In genomic region chr7:16618661-16619211, GRCm38 (mm10) we compare ENCODE assay signal across 8 mouse cellular contexts. TPM values are rescaled to one million over a fixed set of nuclear protein-coding genes. Genes with fewer than 3 reads are reported as not detected.
DNase-seq lines count a peak whose midpoint lies in the region; ATAC-seq and TF ChIP-seq lines count a peak whose summit lies in the region.

No protein-coding gene starts in this region.

- H3K4me2 ChIP-seq in CH12.LX (ENCODE audit: insufficient read depth, low read depth, poor library complexity, severe bottlenecking) = peak overlapping the region; percentile 76
- H3K4me2 ChIP-seq in heart, postnatal 0 days (ENCODE audit: low read depth, low read length) = peak overlapping the region; percentile 45

- in situ Hi-C loops in CH12.LX (cut with MboI; ENCODE audit: low pct_ligation_motif_present, low pct_unique_long_range_greater_than_20kb, low sequenced_read_pairs) = loop anchor here (5.0 kb wide), 1 partner anchor 111 kb away; no protein-coding TSS in a partner anchor

- no peak for TF ChIP-seq EP300 in CH12.LX (IDR thresholded peaks at IDR 0.05; ENCODE audit: low read length)
- peak; percentile 80; the same call in 1 of the 2 replicates for TF ChIP-seq EP300 in heart, postnatal 0 days (IDR thresholded peaks at IDR 0.05; ENCODE audit: low read depth)

- no peaks in the 10 kb centered on the region for H3K36me3 ChIP-seq in CH12.LX (replicated peaks in 1 of 2; ENCODE audit: control insufficient read depth in 1 of 2, insufficient read depth in 1 of 2, low read length in 1 of 2)
- H3K36me3 ChIP-seq in forebrain, embryonic 10.5 days (replicated peaks) = no peaks in the 10 kb centered on the region
- no peaks in the 10 kb centered on the region for H3K36me3 ChIP-seq in heart, postnatal 0 days (replicated peaks; ENCODE audit: control insufficient read depth, insufficient read depth, low read length)

- TF ChIP-seq POLR2A in CH12.LX (IDR thresholded peaks at IDR 0.05; ENCODE audit: low read depth, low read length) = no peak

- ATAC-seq in heart, postnatal 0 days (ENCODE audit: insufficient read depth, low read depth) = no peak

- peak; percentile 86 for TF ChIP-seq RAD21 in CH12.LX (IDR thresholded peaks at IDR 0.05; ENCODE audit: low read depth, low read length)

- H3K27ac ChIP-seq in CH12.LX (ENCODE audit: insufficient read depth, low read depth) = no peak overlapping the region
- peak overlapping the region; percentile 25; the same call in 1 of the 2 replicates for H3K27ac ChIP-seq in forebrain, embryonic 10.5 days
- peak overlapping the region; percentile 81 for H3K27ac ChIP-seq in heart, postnatal 0 days (ENCODE audit: low read depth)

- H3K9me3 ChIP-seq in CH12.LX (replicated peaks; ENCODE audit: low read length) = peaks cover 6% of the 10 kb centered on the region
- no peaks in the 10 kb centered on the region for H3K9me3 ChIP-seq in forebrain, embryonic 10.5 days
- H3K9me3 ChIP-seq in heart, postnatal 0 days (replicated peaks; ENCODE audit: control insufficient read depth, low read length) = no peaks in the 10 kb centered on the region

- no peaks in the 10 kb centered on the region; the same call in 1 of the 2 replicates for H3K79me2 ChIP-seq in CH12.LX (replicated peaks; ENCODE audit: control insufficient read depth, extremely low read depth, insufficient read depth, poor library complexity, severe bottlenecking)

- H3K4me3 ChIP-seq in CH12.LX (replicated peaks in 1 of 3; ENCODE audit: low read depth in 2 of 3, low read length in 2 of 3, poor library complexity in 1 of 3) = peak overlapping the region in 2 of 3 experiments; percentile 17 to 45
- H3K4me3 ChIP-seq in forebrain, embryonic 10.5 days = peak overlapping the region; percentile 46
- peak overlapping the region; percentile 31 for H3K4me3 ChIP-seq in heart, postnatal 0 days (ENCODE audit: low read depth, low read length)

- H3K4me1 ChIP-seq in CH12.LX (ENCODE audit: control insufficient read depth in 1 of 2, insufficient read depth in 2 of 2) = peaks cover 3 to 10% of the 10 kb centered on the region in 2 experiments; a peak in 2 of 4 replicates
- peaks cover 35% of the 10 kb centered on the region for H3K4me1 ChIP-seq in forebrain, embryonic 10.5 days
- H3K4me1 ChIP-seq in heart, postnatal 0 days (ENCODE audit: control insufficient read depth, insufficient read depth) = peaks cover 5% of the 10 kb centered on the region; the same call in 1 of the 2 replicates

- peak overlapping the region; percentile 46 for H3K9ac ChIP-seq in CH12.LX (ENCODE audit: insufficient read depth, low read depth)
- 0 out of 2 replicates have a peak overlapping the region, but pooled peaks have one; percentile 4 for H3K9ac ChIP-seq in heart, postnatal 0 days (replicated peaks; ENCODE audit: low read depth, low read length)

- 2% methylated on average over 30 of the region's 30 CpGs for WGBS in forebrain, embryonic 10.5 days
- 3% methylated on average over 30 of the region's 30 CpGs for whole genome bisulfite sequencing in heart, postnatal 0 days

- dilution Hi-C loops in CH12.LX (cut with MboI; ENCODE audit: extremely low pct_ligation_motif_present, extremely low pct_unique_long_range_greater_than_20kb, low sequenced_read_pairs) = no loop called here

- DNase-seq in CH12.LX (ENCODE audit: extremely low read depth) = peak; percentile 41
- peak; percentile 33 to 40 for DNase-seq in adrenal gland, postnatal 4 days (ENCODE audit: low spot score in 2 of 2)
- peak; percentile 62 for DNase-seq in forebrain, embryonic 10.5 days (ENCODE audit: extremely low spot score, low spot score)
- DNase-seq in heart, postnatal 0 days (ENCODE audit: low spot score) = peak; percentile 68
- DNase-seq in kidney, postnatal 36 days = peak; percentile 85 to 89
- DNase-seq in lung, postnatal 10 days = peak; percentile 95
- DNase-seq in right cerebral cortex, adult 2 months (ENCODE audit: low spot score in 2 of 2) = peak; percentile 61 to 64
- DNase-seq in urinary bladder, postnatal 14 days (ENCODE audit: low spot score) = peak; percentile 75

- peak in 1 of 2 experiments; percentile 89; a peak in 2 of 4 replicates for TF ChIP-seq CTCF in CH12.LX (conservative IDR thresholded peaks at IDR 0.05 in 1 of 2, IDR thresholded peaks at IDR 0.05 in 1 of 2; ENCODE audit: low read depth in 2 of 2, low read length in 2 of 2)
- peak; percentile 76 for TF ChIP-seq CTCF in heart, postnatal 0 days (IDR thresholded peaks at IDR 0.05; ENCODE audit: low read depth)

- peaks cover 8% of the 10 kb centered on the region for H3K27me3 ChIP-seq in CH12.LX (replicated peaks)
- H3K27me3 ChIP-seq in forebrain, embryonic 10.5 days (ENCODE audit: poor library complexity, severe bottlenecking) = peaks cover 22% of the 10 kb centered on the region
- no peaks in the 10 kb centered on the region for H3K27me3 ChIP-seq in heart, postnatal 0 days (ENCODE audit: control insufficient read depth, insufficient read depth, low read length)

TF ChIP-seq in CH12.LX, 34 proteins besides CTCF, POLR2A, EP300 and RAD21:
- TF ChIP-seq USF2 (conservative IDR thresholded peaks at IDR 0.05; ENCODE audit: low read depth, low read length) (no peak), GABPA (IDR thresholded peaks at IDR 0.05; ENCODE audit: insufficient replicate concordance, low read depth, low read length) (no peak), MEF2A (IDR thresholded peaks at IDR 0.05; ENCODE audit: borderline replicate concordance, low read depth, low read length) (no peak), SIN3A (IDR thresholded peaks at IDR 0.05; ENCODE audit: low read length) (no peak), POLR2AphosphoS2 (IDR thresholded peaks at IDR 0.05; ENCODE audit: low read depth, low read length) (no peak), TCF12 (IDR thresholded peaks at IDR 0.05; ENCODE audit: low read depth, low read length) (no peak), MAFK (IDR thresholded peaks at IDR 0.05; ENCODE audit: insufficient replicate concordance, low read length) (no peak), KAT2A (IDR thresholded peaks at IDR 0.05; ENCODE audit: insufficient replicate concordance, low read length) (no peak), TBP (conservative IDR thresholded peaks at IDR 0.05; ENCODE audit: low read depth, low read length) (no peak), IRF4 (IDR thresholded peaks at IDR 0.05; ENCODE audit: low read depth, low read length) (0 out of 2 replicates have a peak, but pooled peaks have one; percentile 25), PAX5 (IDR thresholded peaks at IDR 0.05; ENCODE audit: low read length) (no peak), HCFC1 (IDR thresholded peaks at IDR 0.05; ENCODE audit: low read depth, low read length) (0 out of 2 replicates have a peak, but pooled peaks have one; percentile 13), JUND (conservative IDR thresholded peaks at IDR 0.05; ENCODE audit: low read depth, low read length) (no peak), SMC3 (IDR thresholded peaks at IDR 0.05; ENCODE audit: low read depth, low read length) (peak; percentile 70)

RNA-seq across cellular contexts. Expression of gene Arhgap35, which starts 3.9 kb away (rescaled TPM):
- total RNA-seq in CH12.LX (2012; rRNA removed) = 5.2 and 5.3 TPM in 2 replicates
- 2.7 and 3.0 TPM in 2 replicates for total RNA-seq in CH12.LX (2014; rRNA removed)
- 6.0 and 7.2 TPM in 2 replicates for polyA plus RNA-seq in CH12.LX (2012; ENCODE audit: insufficient read length, low read depth)
- total RNA-seq in adrenal gland, postnatal 4 days (2021) = 10 to 100 TPM; 72.2 to 76.0 TPM
- polyA plus RNA-seq in forebrain, embryonic 10.5 days (2016; fragmentation: Nextera tagmentation; extraction: Ambion mirVana) = 30.3 and 32.2 TPM in 2 replicates
- total RNA-seq in heart, postnatal 0 days (2014; rRNA removed; ENCODE audit: low replicate concordance) = 57.5 and 67.6 TPM in 2 replicates
- polyA plus RNA-seq in heart, postnatal 0 days (2015; fragmentation: Nextera tagmentation; extraction: Ambion mirVana) = 9.7 and 10.0 TPM in 2 replicates

RNA-seq across cellular contexts. Expression of gene Ceacam15, which starts 56.8 kb away (rescaled TPM):
- total RNA-seq in CH12.LX (2012; rRNA removed) (not detected in 2 replicates), CH12.LX (2014; rRNA removed) (not detected in 2 replicates)
- not detected in 2 replicates for polyA plus RNA-seq in CH12.LX (2012; ENCODE audit: insufficient read length, low read depth)
- not detected for total RNA-seq in adrenal gland, postnatal 4 days (2021)
- not detected in 2 replicates for polyA plus RNA-seq in forebrain, embryonic 10.5 days (2016; fragmentation: Nextera tagmentation; extraction: Ambion mirVana)
- total RNA-seq in heart, postnatal 0 days (2014; rRNA removed; ENCODE audit: low replicate concordance) = 0.19 and 1.6 TPM in 2 replicates
- 1.5 and 2.5 TPM in 2 replicates for polyA plus RNA-seq in heart, postnatal 0 days (2015; fragmentation: Nextera tagmentation; extraction: Ambion mirVana)

Comparison
In these comparisons a context has a peak if more than half of its experiments do, and no peak if none do; other contexts are left out.
1. DNase-seq: peak in every context shown above with its lines; median percentile 95 in lung, postnatal 10 days; 87 in kidney, postnatal 36 days; 75 in urinary bladder, postnatal 14 days; 68 in heart, postnatal 0 days; 62 in right cerebral cortex, adult 2 months; 62 in forebrain, embryonic 10.5 days; 41 in CH12.LX; 36 in adrenal gland, postnatal 4 days.